Mouse (Mus musculus) megakaryocyte, adult 5-6 weeks (primary cell): ENCODE data around the gene Dab1. TPM values are rescaled to one million over a fixed set of nuclear protein-coding genes. Genes with fewer than 3 reads are reported as not detected.

Experiments
- ATAC-seq: 2 replicates; pipeline ENCODE4 v1.8.0; 2016; ENCODE audit warnings: mild to moderate bottlenecking, inconsistent platforms; ENCODE audit not compliant: poor library complexity, severe bottlenecking
- total RNA-seq, 2 experiments: library from RNA; stranded (forward) in 1 of 2; stranded (reverse) in 1 of 2; fragments of 153-499, 151-499 nt in 1 of 2; fragments of 221-1000, 200-1000 nt in 1 of 2; gene quantifications; 2 replicates each; pipeline versions ENCODE4 v1.2.3 to v1.2.4; 2015 to 2017

Gene Dab1
- total RNA-seq, 2 experiments from 2014 or later = not detected

DNA sequence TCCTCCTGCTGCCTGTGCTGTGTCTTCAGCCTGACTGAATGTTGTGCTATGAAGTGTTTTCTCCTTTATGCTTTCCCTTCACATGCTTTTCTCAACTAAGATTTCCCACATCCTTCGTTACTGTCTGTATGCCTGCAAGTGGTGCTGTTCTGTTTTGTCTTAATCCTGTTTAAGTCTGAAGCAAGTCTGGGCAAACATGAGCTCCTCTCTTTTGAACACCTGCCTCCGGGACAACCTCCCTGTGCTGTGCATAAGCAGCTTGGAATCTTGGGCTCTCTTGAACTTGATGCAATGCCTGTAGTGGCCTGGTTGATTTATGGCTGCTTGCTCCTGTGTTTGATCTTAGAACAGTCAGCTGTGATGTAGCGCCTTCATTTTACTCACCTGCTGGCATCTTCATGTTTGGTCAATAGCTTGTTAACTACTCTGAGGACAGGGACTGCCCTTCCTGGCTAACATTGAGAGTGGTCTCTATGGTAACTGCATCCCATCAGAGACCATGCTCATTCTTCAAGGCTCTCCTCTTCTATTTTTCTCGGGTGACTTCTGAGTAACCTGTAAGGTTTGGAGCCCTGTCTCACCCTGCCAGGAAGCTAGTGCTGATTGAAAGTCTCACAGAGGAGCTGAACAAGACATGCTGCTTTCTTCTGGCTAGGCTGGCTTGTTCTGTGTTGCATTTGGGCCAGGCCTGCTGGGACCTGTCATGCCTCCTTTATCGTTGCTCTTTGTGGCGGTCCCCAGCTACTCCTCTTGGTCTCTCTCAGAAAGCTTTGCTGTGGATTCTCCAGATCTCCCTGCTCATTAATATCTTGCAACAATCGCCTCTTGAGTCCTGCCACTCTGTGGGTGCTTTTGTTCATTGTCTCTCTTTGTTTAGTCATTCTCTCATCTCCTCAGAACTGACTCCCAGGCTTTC is 342.2 kb downstream of the Dab1 start:
- no peak for ATAC-seq

GRCm38 (mm10) chr4:103969906-103970305 is 350.7 kb downstream of the Dab1 start:
- no peak for ATAC-seq

DNA sequence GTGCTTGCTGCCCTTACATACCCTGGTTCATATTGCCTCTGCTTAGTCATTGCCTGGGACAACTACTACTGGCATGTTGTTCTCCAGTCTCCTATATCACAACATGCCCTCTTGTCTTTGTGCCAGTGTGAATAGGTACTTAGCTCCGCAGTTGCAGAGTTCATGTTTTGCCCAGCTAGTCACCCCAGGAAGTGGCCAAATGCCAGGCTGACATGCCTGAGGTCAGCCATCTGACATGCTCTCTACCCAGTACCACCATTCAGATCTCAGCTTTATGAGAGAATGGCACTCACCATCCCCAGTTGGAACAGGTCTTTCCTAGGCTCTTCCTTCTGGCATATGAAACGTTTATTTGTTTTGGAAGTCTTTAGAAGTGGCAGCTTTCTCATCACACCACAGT is 355.4 kb downstream of the Dab1 start:
- ATAC-seq = no peak

DNA sequence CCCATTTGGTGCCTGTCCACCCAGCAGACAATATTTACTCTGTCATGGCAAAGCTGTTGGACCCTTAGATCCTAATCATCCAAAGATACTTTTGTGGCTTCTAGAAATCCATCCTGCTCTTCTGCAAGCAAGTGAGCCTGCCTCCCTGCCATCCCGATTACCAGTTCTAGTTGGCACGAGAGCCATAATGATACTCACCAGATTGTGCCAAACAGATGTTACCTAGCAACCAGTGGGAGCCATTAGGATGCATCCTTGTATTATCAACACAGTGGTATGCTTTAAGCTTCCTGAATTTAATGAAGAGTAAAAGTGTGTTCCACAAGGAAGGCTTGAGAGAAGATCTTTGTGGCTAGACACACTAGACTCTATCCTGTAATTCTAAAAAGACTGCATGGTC is 355.8 kb downstream of the Dab1 start:
- ATAC-seq = no peak

- ATAC-seq = no peak
Observed at GRCm38 (mm10) chr4:103993884-103994283, 374.7 kb downstream of the Dab1 start.

- no peak for ATAC-seq
Observed at GRCm38 (mm10) chr4:103994406-103994805, 375.2 kb downstream of the Dab1 start.

DNA sequence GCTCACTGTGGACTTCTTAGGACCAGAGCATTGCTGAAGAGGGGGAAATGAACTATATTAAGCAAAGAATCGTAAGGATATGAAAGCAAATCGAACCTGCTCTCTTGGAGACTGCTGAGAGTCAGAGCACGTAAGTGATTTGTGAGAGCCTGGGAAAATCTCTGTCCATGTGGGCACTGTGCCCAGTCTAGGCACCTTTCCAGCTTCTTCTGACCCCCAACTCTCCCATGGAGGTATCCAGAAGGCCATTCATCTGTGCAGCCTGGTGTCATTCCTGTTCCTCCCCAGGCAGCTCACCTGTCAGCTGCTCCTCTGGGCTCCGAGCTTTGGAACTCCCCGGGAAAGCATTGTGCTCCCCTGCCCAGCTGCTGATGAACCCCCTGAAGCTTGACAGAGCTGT is 389.2 kb downstream of the Dab1 start:
- ATAC-seq = no peak

DNA sequence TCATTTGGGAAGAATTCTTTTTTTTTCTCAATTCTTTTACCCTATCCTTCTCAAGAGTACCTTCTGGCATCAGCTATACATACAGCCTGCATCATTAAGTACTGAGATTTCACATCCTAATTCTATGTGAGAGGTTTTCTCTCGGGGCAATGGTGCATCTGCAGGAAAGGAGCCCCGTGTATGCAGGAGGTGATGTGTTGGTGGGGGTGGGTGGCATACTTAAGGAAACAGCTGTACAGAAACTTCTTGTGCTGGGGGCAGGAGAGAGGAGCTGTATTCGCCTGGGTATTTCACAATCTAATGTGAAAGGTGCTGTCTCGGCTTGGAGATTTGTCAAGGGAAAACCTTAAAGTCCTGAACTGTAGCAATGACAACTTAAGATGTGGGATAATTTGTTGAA is 392.5 kb downstream of the Dab1 start:
- no peak for ATAC-seq

DNA sequence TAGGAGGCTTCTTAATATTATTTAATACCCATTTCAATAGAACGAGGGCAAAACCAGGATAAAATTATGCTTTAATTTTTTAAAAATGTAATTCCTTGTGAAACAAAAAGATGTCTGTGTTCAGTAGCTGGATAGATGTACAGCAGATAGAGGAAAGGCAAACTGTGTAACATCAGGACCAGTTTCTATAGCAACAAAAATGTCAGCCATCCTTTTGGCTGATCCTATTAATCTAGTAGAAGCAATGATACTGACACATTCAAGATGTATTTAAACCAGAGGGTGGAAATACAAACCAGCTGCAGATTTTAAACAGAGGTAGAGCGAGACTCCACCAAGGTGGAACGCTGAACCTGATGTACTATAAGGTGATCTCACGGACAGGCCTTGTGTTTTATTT is 393.0 kb downstream of the Dab1 start:
- no peak for ATAC-seq

DNA sequence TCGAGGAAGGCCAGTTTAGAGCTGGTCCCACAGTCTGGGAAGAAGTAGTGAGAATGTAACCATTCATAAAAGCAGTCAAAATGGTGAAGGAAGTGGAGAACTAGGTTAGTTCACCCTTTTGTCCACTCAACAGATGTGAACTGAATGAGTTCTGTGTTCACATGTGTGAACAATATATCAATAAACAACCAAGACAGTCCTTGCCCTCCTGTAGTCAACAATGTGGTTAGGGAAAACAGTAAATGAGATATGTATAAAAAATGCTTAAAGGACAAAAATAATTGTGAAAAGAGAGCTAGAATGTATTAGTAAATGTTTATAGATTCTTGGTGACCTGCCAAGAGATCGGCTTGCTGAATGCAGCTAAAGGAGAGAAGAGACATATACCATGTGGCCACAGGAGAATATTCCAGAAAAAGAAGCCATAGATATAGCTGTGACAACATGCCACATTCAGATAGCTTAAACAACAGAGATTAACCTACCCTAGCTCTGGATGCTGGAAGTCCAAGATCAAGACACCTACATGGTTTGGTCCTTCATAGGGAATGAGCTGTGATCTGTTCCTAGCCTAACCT is 406.0 kb downstream of the Dab1 start:
- no peak for ATAC-seq

- no peak for ATAC-seq
Observed at GRCm38 (mm10) chr4:104026834-104027233, 407.7 kb downstream of the Dab1 start.

DNA sequence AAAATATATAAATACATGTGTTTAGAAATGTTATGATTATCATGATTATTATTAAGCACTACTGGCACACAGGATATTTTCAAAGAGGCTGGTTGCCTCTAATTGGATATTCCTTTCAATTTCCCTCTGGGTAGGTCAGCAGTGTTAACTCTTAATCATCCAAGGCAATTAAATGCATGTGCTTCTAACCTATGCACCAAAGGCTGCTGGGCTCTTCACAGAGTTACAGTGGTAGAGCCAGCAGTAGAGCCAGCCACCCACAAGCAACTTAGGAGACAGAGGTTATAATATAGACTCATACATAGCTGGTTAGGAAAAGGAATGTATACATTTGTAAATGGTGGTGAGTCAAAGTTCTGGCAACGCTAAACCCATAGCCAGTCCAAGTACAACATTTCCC is 408.1 kb downstream of the Dab1 start:
- ATAC-seq = no peak

GRCm38 (mm10) chr4:104036091-104036490 is 416.9 kb downstream of the Dab1 start:
- no peak for ATAC-seq

DNA sequence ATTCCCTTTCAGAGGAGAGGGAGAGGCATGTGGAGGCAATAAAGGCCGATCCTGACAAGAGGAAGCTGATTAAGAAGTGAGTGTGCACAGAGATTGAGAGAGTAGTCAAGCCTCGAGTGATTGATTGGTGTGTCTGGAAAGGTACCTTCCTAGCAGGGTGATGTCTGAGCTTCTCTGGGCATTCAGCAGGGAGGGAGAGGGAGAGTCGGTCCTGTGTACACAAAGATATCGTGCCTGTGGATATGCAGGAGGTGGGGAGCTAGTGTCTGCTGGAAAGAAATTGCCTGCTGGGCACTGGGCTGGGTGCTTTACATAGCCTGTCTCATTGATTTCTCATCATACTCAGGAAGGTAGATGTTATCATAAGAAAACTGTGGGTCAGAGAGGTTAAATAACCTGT is 420.4 kb downstream of the Dab1 start:
- ATAC-seq = no peak

DNA sequence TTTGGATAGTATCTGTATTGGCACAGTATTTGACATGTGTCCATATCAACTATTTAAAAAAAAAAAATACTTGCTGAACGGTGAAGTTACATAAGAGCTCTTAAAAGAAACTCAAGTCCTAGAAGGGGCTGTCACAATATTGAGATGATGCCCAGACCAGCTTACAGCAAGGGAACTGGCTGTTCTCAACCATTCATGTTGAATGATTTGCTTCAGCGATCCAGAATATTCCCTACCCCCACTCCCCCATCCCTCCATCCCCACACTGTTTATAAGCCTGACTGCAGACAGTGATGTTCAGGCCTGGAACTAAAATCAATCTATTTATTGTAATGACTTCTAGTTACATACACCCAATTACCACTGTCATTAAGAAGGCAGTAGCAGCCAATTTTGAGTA is 424.3 kb downstream of the Dab1 start:
- ATAC-seq = no peak

DNA sequence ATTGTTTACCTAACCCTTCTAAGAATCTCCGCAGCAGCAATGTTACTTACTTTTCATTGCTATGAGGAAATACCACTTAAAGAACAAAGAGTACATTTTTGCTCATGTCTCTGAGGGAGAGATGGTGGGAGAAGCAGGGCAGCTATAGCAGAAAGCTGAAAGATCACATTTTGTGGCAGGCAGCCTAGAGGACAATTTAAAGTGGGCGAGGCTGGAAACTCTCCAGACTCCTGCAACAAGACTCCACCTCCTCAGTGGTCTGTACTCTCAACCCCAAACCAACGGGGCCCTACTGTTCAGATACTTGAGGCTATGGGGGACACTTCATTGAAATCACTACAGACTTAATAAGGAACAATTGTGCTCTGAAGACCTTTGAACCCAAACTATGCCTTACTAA is 425.5 kb downstream of the Dab1 start:
- ATAC-seq = no peak

- no peak for ATAC-seq
Observed at GRCm38 (mm10) chr4:104047966-104048804, 429.0 kb downstream of the Dab1 start.

DNA sequence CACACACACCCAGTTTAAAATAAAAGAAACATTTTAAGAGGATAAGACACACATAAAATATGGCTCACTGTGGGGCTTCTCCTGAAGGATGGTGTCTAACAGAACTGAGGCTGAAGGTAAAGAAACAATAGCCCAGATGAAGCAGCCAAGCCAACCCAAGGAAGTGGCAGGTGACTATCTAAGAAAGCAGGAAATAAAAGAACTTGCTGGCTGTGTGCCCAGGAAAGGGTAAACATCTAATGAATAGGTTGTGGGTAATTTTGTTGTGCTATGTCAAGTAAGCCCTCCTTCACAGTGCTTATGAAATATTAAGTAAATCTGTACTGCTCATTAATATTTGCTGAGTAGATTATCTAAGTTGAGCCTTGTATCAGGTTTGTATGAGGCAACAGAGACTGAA is 438.0 kb downstream of the Dab1 start:
- ATAC-seq = no peak

DNA sequence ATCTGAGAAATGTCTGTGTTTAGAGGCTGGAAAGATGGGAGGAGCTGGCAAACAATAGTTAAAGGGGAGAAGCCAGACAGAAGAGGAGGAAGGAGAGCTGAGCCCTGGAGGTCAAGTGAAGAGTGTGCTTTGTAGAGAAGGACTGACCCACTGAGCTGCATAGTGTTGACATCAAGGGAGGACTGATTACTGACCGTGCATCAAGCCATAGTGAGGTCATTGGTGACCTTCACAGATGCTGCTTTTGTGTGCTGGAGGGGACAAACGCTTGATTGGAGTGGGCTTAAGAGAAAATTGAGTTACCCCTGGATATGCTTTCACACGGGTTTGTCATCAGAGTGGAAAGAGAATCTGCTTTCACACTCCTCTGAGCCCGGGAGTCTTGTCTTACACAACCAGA is 440.4 kb downstream of the Dab1 start:
- no peak for ATAC-seq

- ATAC-seq = no peak
Observed at GRCm38 (mm10) chr4:104062356-104062755, 443.2 kb downstream of the Dab1 start.

- ATAC-seq = no peak
Observed at GRCm38 (mm10) chr4:104066901-104067300, 447.7 kb downstream of the Dab1 start.

GRCm38 (mm10) chr4:104067748-104068147 is 448.6 kb downstream of the Dab1 start:
- ATAC-seq = no peak
